Mouse (Mus musculus) megakaryocyte, adult 5-6 weeks (primary cell): ENCODE data around the gene Sort1. TPM values are rescaled to one million over a fixed set of nuclear protein-coding genes. Genes with fewer than 3 reads are reported as not detected.
A peak's percentile ranks its signal among the peaks of the same experiment; 100 is the strongest.

Experiments used
- ATAC-seq: 2 replicates; pipeline ENCODE4 v1.8.0; 2016; ENCODE audit warnings: mild to moderate bottlenecking, inconsistent platforms; ENCODE audit not compliant: poor library complexity, severe bottlenecking
- total RNA-seq, 2 experiments: library from RNA; stranded (forward) in 1 of 2; stranded (reverse) in 1 of 2; fragments of 153-499, 151-499 nt in 1 of 2; fragments of 221-1000, 200-1000 nt in 1 of 2; gene quantifications; 2 replicates each; pipeline versions ENCODE4 v1.2.3 to v1.2.4; 2015 to 2017

The Sort1 gene
- total RNA-seq, 2 experiments from 2014 or later = 76.4 to 83.8 TPM

DNA sequence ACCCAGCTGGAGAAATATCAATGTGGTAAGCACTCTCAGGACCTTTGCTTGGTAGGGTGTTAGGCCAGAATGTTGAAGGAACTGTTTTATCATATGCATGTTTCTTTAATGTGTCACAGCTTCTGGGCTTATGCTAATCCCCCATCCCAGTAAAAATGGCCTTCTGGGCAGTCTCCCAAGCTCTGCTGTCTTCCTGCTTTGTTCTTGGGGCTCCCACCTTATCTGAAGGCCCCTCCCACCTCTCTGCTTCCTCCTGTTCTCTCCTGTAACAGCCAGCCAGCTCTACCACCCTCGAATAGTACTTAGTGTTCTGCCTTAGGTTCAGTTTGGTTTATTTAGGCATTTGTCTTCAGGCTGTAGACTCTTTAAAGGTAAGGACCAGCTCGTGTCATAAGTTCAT is 10.5 kb downstream of the Sort1 start:
- ATAC-seq = no peak

- ATAC-seq = peak; percentile 75
These were observed 11.7 kb downstream of the Sort1 start for GRCm38 (mm10) chr3:108295379-108296219.

DNA sequence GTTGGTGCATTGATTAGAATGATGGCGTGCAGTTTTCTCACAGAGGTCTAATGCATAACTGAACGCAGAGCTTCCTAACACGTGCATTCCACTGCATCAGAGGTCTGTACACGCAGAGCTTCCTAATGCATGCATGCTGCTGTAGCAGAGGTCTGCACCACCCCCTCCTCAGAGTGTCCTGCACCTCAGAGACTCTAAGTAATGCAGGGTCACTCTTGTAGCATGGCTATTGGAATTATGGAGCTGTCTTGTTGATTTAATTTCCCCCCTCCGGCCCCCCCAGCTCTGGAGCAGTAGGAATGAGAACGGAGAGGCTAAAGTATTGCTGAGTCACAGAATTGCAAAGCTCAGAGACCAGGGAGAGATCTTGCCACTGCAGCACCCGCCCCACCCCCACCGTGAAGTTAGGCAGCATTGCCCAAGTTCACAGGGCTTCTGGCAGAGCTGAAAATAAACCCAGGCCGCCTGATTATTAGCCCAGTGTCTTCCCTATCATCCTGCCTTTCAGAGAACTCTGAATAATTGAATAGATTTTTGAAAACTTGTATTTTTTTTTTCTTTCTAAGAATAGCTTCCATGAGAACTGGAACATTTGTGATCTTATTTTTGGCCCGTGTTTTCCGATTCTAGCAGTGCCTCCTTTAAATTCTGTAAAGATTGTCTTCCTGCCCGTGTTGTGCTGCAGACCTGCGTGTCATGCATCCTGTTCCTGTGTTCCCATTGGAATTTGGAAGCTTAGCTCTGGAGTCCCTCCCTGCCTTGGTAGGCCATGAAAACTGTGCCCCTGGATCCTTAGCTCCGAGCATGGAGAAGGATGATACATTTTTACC is 12.6 kb downstream of the Sort1 start:
- ATAC-seq = peak; percentile 81

GRCm38 (mm10) chr3:108297050-108297419 is 13.2 kb downstream of the Sort1 start:
- no peak for ATAC-seq

DNA sequence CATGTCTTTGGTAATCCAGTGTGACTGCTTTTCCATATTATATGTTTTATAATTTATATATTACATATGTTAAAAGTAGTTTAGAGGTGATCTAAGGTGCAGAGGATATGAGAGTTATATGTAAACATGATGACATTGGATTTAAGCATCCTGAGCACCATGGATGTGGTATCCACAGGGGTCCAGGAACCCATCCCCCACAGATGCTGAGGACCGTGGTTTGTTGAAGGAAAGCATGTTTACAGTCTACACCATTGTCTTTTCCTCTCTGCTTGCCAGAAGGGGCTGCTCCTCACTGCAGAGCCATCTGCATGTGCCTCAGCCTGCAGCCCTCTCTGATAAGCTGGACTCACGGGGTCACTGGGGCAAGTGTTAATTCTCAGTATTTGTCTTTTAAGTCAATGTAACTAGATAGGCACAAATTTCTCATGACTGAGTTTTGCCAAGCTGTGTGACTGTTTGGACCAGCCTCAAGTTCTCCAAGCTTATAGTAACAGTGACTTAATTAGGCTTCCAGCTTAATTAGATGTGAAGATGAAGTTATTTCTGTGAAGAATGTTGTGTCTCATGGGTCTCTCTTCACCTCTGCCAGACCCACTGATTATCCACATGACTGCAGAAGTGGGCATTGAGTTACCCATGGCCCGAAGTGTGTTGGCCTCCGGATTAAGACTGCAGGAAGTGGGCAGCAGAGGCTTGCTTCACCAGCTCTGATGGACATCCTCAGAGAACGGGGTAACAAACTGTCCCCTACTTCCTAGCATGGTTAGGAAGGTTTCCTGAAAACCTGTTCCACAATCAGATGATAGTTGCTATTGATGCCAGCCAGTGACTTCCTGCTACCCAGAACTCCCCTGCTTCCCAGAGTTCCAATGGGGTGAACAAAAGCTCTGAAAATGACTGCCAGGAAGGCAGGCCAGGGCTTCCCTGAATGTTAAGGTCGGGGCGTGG is 14.0 kb downstream of the Sort1 start:
- ATAC-seq = peak; percentile 32; the same call in 1 of the 2 replicates

GRCm38 (mm10) chr3:108300455-108301030 is 16.7 kb downstream of the Sort1 start:
- no peak for ATAC-seq

DNA sequence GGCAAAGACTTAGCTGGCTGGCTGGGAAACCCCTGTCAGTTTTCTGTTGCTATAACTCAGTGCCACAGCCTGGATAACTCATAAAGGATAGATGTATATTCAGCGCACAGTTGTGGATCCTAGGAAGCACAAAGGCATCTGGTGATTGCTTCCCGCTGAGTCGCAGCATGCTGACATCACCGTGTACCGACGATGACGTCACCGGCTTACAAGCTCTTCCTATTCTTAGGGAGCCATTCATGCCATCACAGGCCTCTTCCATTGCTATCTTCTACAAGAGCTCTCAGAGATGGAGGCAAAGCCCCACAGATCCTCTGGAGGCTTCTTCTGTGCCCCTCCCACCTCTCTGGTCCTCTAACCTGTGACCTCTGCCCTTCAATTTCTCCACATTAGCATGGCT is 19.8 kb downstream of the Sort1 start:
- no peak for ATAC-seq

GRCm38 (mm10) chr3:108304747-108305146 is 20.9 kb downstream of the Sort1 start:
- ATAC-seq = no peak

DNA sequence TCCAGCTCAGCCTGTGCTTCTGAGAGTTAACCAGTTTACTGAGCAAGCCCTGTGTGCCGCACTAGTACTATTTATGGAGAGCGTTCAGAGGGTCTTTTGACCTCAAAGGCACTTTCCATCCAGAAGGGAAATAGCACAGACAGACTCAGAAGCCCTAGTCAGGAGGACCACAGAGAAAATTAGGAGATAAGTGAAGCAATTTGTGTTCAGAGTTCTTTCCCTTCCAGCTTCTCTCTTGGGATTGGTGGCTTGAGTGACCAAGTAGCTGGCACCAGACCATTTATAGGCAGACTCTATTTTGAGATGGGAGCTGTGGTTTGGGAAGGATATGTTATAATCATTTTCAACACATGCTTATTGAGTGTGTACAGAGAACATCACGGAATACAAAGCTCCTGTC is 22.5 kb downstream of the Sort1 start:
- ATAC-seq = peak; percentile 40

GRCm38 (mm10) chr3:108307485-108307884 is 23.6 kb downstream of the Sort1 start:
- no peak for ATAC-seq

DNA sequence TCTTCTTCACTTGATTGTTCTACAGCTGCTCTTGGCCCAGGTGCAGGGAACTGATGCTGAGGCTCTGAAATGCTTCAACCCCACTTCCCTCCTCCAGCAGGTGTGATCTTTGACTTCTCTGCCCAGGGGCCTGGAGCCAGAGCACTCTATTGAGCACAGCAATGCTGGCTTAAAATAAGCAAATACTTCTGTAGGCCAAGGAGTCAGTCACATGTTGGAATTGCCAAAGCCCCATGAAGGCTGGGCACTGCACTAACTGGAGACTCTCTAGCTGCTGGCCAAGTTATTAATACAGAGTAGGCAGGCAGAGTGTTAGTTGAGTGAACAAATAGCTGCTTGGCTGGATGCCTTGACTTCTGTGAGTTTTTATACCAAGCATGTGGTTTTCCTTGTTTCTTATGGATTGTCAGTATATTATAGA is 27.0 kb downstream of the Sort1 start:
- no peak for ATAC-seq

DNA sequence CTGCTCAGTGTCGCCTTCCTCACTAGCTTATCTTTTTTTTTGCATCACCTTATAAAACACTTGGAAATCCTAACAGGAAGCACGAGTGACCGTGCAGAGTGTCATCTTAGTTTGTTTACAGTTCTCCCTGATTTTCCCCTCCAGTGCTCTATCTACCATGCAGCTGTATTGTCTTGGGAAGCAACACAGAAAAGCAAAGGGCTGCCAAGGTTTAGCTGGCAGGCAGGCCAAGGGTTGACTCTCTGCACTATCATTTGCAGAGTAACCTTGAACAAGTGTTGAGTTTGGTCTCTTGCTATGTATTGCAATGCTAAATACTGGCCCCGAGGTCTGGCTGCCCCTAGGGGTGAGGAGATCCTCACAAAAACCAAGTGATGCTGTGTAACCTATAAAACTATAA is 27.8 kb downstream of the Sort1 start:
- no peak for ATAC-seq

GRCm38 (mm10) chr3:108312414-108312813 is 28.5 kb downstream of the Sort1 start:
- no peak for ATAC-seq

DNA sequence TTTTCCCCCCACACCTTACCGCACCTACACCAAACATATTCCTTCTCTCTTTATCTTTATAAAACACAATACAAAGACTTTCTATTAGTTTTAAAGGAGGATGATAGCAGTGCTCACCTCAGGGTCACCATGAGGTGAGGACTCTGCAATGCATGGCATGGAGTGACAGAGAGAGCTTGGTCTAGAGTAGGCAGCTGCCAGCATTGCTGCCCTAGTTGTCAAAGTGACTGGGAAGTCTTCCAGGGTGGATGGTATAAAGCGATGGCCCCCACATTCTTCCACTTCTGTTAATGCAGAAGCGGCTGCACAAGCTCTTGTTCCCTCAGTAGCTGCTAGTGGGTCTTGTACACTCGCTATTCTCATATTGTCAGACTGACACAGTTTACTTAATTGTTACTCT is 29.3 kb downstream of the Sort1 start:
- ATAC-seq = no peak

- ATAC-seq = no peak
These were observed 30.3 kb downstream of the Sort1 start for GRCm38 (mm10) chr3:108314038-108314675.

DNA sequence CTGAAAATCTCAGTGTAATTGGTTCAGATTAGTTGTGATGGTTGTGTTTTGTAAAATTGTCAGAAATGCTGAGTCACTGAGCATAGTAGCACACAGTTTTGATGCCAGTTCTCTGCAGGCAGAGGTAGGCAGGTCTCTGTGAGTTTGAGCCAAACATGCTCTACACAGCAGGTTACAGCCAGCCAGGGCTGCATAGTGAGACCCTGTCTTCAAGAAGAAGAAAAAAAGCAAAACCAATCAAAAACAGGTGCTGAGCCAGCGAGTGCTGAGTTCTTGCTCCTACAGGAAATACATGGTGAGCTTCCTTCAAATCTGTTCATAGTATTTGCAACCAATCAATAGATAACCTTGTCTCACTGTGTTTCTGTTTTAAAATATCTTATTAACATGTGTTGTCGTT is 34.6 kb downstream of the Sort1 start:
- ATAC-seq = no peak

DNA sequence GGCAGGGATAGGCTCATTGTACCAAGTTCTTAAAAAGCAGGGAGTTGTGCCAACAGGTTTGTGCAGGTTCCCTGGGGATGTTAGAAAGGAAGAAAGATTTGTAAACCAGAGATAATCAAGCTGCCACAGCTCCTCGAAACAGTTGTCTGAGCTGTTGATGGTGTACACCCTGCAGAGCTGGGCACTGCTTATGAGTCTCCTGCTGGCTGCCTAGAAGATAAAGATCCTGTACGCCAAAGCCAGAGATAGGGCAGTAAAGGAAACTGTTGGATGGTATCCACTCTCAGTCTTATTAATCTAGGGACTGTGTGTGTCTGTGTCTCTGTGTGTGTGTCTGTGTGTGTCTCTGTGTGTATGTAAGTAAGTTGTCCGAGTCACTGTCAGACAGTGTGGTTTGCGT is 37.8 kb downstream of the Sort1 start:
- no peak for ATAC-seq

DNA sequence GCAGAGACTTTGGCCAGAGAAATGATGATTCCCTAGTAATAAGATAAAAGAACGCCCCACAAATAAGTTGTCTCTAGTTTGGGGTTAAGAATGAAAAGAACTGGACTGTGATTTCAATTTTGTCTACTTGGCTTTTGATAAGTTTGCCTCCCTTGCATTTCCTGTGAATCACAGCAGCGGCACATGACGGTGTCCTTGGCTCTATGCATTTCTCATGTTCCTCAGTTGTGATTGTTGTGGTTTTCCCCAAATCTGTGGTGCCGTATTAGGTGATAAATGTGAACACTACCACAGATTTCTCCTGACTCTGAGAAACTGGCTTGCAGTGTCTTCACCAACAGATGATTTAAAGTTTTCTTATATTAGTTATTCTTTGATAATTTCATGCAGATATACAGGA is 38.3 kb downstream of the Sort1 start:
- ATAC-seq = no peak

- peak; percentile 97 for ATAC-seq
These were observed 39.1 kb downstream of the Sort1 start for GRCm38 (mm10) chr3:108322962-108323361.

DNA sequence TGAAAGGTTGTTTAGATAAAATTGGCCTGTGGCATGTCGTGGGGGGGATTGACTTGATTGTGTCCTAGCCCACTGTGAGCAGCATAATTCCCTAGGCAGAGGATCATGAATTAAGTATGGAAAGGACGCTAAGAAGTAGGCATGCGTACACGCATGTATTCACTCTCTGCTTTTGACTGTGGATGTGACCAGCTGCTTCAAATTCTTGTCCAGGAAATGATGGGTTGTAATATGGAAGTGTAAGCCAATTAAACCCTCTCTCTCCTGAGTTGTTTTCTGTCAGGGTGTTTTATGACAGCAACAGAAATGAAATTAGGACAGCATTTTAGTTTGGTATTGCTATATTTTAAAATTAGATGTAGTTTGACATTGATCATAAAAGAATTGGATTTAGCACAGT is 41.0 kb downstream of the Sort1 start:
- no peak for ATAC-seq
